ENCODE assay signal across 9 mouse cellular contexts in genomic region chr10:95087864-95088570, GRCm38 (mm10).
DNase-seq lines count a peak whose midpoint lies in the region; ATAC-seq and TF ChIP-seq lines count a peak whose summit lies in the region.
"Had no signal": no experiment of that assay in that cellular context is flagged by ENCODE, and none has a peak within 500 bp of the region (broad histone marks: within the 10 kb centered on the region; RNA-seq: fewer than 3 reads in every experiment).

No protein-coding gene starts in this region.

- peak; percentile 34 for DNase-seq in thymus, postnatal 14 days
- no peak for DNase-seq in thymus, adult 2 months
- DNase-seq in embryo, embryonic 11.5 days (ENCODE audit: low read depth, low spot score), result peak; percentile 41
- DNase-seq in heart, adult 18-20 months, result peak; percentile 73 to 78
- DNase-seq in kidney, adult 11 months, result peak; percentile 58
- peak; percentile 60 for DNase-seq in limb, embryonic 10.5 days (ENCODE audit: low spot score)

- no peak overlapping the region for H3K4me3 ChIP-seq in thymus, adult 2 months (ENCODE audit: control insufficient read depth, insufficient read depth, low read length)
- H3K4me3 ChIP-seq in limb, embryonic 10.5 days, result no peak overlapping the region
- no peak overlapping the region for H3K4me3 ChIP-seq in testis, adult 2 months (ENCODE audit: control insufficient read depth, low read depth, low read length)
- H3K4me3 ChIP-seq: stomach, embryonic 15.5 days had no signal

- peaks cover 7% of the 10 kb centered on the region for H3K4me1 ChIP-seq in thymus, adult 2 months (replicated peaks; ENCODE audit: control insufficient read depth, insufficient read depth, low read length)
- H3K4me1 ChIP-seq in limb, embryonic 10.5 days, result peaks cover 20% of the 10 kb centered on the region
- no peaks in the 10 kb centered on the region for H3K4me1 ChIP-seq in testis, adult 2 months (ENCODE audit: control insufficient read depth, insufficient read depth, low read length)

- ATAC-seq in monocyte, adult 5-6 weeks (replicated peaks; ENCODE audit: insufficient number of reproducible peaks, low FRiP score, low TSS enrichment, poor library complexity, severe bottlenecking), result 0 out of 2 replicates have a peak, but pooled peaks have one; percentile 38

- H3K9me3 ChIP-seq in limb, embryonic 10.5 days (replicated peaks), result no peaks in the 10 kb centered on the region
- H3K9me3 ChIP-seq: stomach, embryonic 15.5 days had no signal

- TF ChIP-seq POLR2A in thymus, adult 2 months (IDR thresholded peaks at IDR 0.05; ENCODE audit: control insufficient read depth, extremely low read depth, insufficient read depth, low read length, poor library complexity), result no peak
- no peak for TF ChIP-seq POLR2A in testis, adult 2 months (IDR thresholded peaks at IDR 0.05; ENCODE audit: control insufficient read depth, low read depth, low read length)

- no peaks in the 10 kb centered on the region for H3K36me3 ChIP-seq in thymus, adult 2 months (ENCODE audit: control insufficient read depth, insufficient read depth, low read length)
- H3K36me3 ChIP-seq in limb, embryonic 10.5 days, result no peaks in the 10 kb centered on the region
- no peaks in the 10 kb centered on the region for H3K36me3 ChIP-seq in testis, adult 2 months (ENCODE audit: control insufficient read depth, insufficient read depth, low read length)
- H3K36me3 ChIP-seq: stomach, embryonic 15.5 days had no signal

- no peak overlapping the region for H3K27ac ChIP-seq in thymus, adult 2 months (ENCODE audit: control insufficient read depth, insufficient read depth, low read length)
- no peak overlapping the region for H3K27ac ChIP-seq in limb, embryonic 10.5 days
- no peak overlapping the region for H3K27ac ChIP-seq in testis, adult 2 months (ENCODE audit: control insufficient read depth, insufficient read depth, low read depth, low read length)
- H3K27ac ChIP-seq: stomach, embryonic 15.5 days had no signal

- H3K27me3 ChIP-seq in thymus, adult 2 months (ENCODE audit: control insufficient read depth, insufficient read depth, low read length), result no peaks in the 10 kb centered on the region
- H3K27me3 ChIP-seq in limb, embryonic 10.5 days (ENCODE audit: low read depth, poor library complexity, severe bottlenecking), result peaks cover 50% of the 10 kb centered on the region
- H3K27me3 ChIP-seq in testis, adult 2 months (ENCODE audit: control insufficient read depth, insufficient read depth, low read length), result no peaks in the 10 kb centered on the region
- H3K27me3 ChIP-seq: stomach, embryonic 15.5 days had no signal

- no peak for TF ChIP-seq CTCF in thymus, adult 2 months (IDR thresholded peaks at IDR 0.05; ENCODE audit: borderline replicate concordance, control insufficient read depth, extremely low read depth, insufficient read depth, low read length, poor library complexity)
- TF ChIP-seq CTCF in testis, adult 2 months (IDR thresholded peaks at IDR 0.05; ENCODE audit: control insufficient read depth, insufficient read depth, insufficient replicate concordance, low read depth, low read length), result peak; percentile 47; the same call in 1 of the 2 replicates

- WGBS in thymus, adult 2 months, result 56% methylated on average over 13 of the region's 13 CpGs
- 43% methylated on average over 13 of the region's 13 CpGs for WGBS in limb, embryonic 10.5 days
